Mouse (Mus musculus): ENCODE measurements around the gene Chst14. TPM values are rescaled to one million over a fixed set of nuclear protein-coding genes. Genes with fewer than 3 reads are reported as not detected.

Gene Chst14
- total RNA-seq (2021): 10 to 100 TPM; 23.0 to 24.5 TPM
- long read RNA-seq, experiment 1, transcript Chst14-201 (1 exons, 2,090 nt): major isoform, 37 of 38 reads
- long read RNA-seq, experiment 1, partial matches to known transcripts: 0 of 38 reads
- long read RNA-seq, experiment 1, other reads (novel, unspliced or antisense): 0 of 38 reads
- long read RNA-seq, experiment 2, transcript Chst14-201 (1 exons, 2,090 nt): major isoform, 18 of 19 reads
- long read RNA-seq, experiment 2, partial matches to known transcripts: 0 of 19 reads
- long read RNA-seq, experiment 2, other reads (novel, unspliced or antisense): 0 of 19 reads

- peak; percentile 63 to 75 for DNase-seq (ENCODE audit: low spot score in 2 of 2)
These were observed at the start of gene Chst14 for GRCm38 (mm10) chr2:118926361-118926997. Chst14 (plus strand) TSS chr2:118926496.

GRCm38 (mm10) chr2:118881019-118881418 lies 45.3 kb upstream of the Chst14 start:
- no peak for DNase-seq (ENCODE audit: low spot score in 2 of 2)

GRCm38 (mm10) chr2:118881956-118882355 lies 44.3 kb upstream of the Chst14 start:
- DNase-seq (ENCODE audit: low spot score in 2 of 2): no peak

- DNase-seq (ENCODE audit: low spot score in 2 of 2): peak; percentile 79 to 84
These were observed 43.2 kb upstream of the Chst14 start for GRCm38 (mm10) chr2:118882840-118883679.

- DNase-seq (ENCODE audit: low spot score in 2 of 2): no peak
These were observed 38.9 kb upstream of the Chst14 start for GRCm38 (mm10) chr2:118887440-118887839.

- DNase-seq (ENCODE audit: low spot score in 2 of 2): no peak
These were observed 38.3 kb upstream of the Chst14 start for GRCm38 (mm10) chr2:118887845-118888548.

GRCm38 (mm10) chr2:118891173-118891572 lies 35.1 kb upstream of the Chst14 start:
- no peak for DNase-seq (ENCODE audit: low spot score in 2 of 2)

- peak; percentile 39 to 51 for DNase-seq (ENCODE audit: low spot score in 2 of 2)
These were observed 30.0 kb upstream of the Chst14 start for GRCm38 (mm10) chr2:118895990-118896913.

- DNase-seq (ENCODE audit: low spot score in 2 of 2): no peak
These were observed 29.4 kb upstream of the Chst14 start for GRCm38 (mm10) chr2:118896914-118897291.

GRCm38 (mm10) chr2:118897392-118897791 lies 28.9 kb upstream of the Chst14 start:
- DNase-seq (ENCODE audit: low spot score in 2 of 2): no peak

- no peak for DNase-seq (ENCODE audit: low spot score in 2 of 2)
These were observed 28.5 kb upstream of the Chst14 start for GRCm38 (mm10) chr2:118897808-118898207.

- DNase-seq (ENCODE audit: low spot score in 2 of 2): no peak
These were observed 27.5 kb upstream of the Chst14 start for GRCm38 (mm10) chr2:118898771-118899170.

- DNase-seq (ENCODE audit: low spot score in 2 of 2): no peak
These were observed 27.0 kb upstream of the Chst14 start for GRCm38 (mm10) chr2:118899306-118899705.

GRCm38 (mm10) chr2:118899981-118900825 lies 26.1 kb upstream of the Chst14 start, which contains the start of gene Bahd1:
Bahd1 (plus strand) TSS chr2:118900377.
- DNase-seq (ENCODE audit: low spot score in 2 of 2): no peak

GRCm38 (mm10) chr2:118900826-118901140 lies 25.5 kb upstream of the Chst14 start:
- DNase-seq (ENCODE audit: low spot score in 2 of 2): no peak

GRCm38 (mm10) chr2:118901175-118902031 lies 24.9 kb upstream of the Chst14 start:
- peak; percentile 96 to 98 for DNase-seq (ENCODE audit: low spot score in 2 of 2)

- peak; percentile 45 to 56 for DNase-seq (ENCODE audit: low spot score in 2 of 2)
These were observed 24.0 kb upstream of the Chst14 start for GRCm38 (mm10) chr2:118902051-118903025.
